Mouse (Mus musculus) fat pad, adult 2 months (tissue): ENCODE data around the gene Sec22b.

ENCODE experiments used
- DNase-seq: peaks from one replicate; pipeline ENCODE4 v3.0.0-alpha.2; 2011; ENCODE audit warnings: low read depth, low spot score; ENCODE audit errors: extremely low read depth

Gene Sec22b

DNA sequence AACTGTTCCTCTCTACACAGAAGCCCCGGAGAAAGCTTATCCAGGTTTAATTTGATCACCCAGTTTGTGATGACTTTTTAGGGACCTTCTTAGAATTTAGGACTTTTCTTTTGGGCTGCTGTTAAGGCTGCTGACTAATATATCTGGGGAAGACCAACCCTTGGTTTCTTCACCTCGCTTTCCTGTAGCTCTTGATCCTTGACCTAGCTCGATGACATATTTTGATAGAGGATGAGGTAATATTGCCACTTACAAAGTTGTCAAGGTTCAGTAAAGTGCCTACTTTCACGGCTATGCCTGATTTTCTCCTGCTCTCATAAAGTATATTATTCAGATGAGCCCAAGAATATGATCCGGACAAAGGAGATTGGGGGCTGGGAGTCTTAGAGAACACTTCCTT, 596 bp downstream of the Sec22b start:
- DNase-seq = no peak

- DNase-seq = no peak
Observed at GRCm38 (mm10) chr3:97909737-97910136, 8.7 kb downstream of the Sec22b start.

DNA sequence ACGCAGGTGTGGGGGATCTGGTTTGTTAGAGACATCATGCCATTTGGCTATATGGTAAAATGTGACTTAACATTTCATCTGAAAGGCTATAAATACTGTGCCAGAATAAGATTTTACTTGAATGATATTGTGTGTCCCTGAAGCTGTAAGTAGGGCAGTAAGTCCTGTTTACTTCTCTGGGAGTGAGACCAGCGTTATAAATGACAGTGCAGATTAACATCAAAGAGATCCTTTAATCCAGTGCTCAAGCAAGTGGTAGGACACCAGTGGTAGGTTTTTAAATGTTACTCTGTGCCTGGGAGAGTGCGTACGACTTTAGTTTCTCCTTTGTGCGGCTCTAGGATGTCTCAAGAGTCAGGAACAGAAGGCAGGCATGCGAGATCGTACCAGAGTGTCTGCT, 10.1 kb downstream of the Sec22b start:
- DNase-seq = no peak

GRCm38 (mm10) chr3:97915081-97915480, 14.1 kb downstream of the Sec22b start:
- no peak for DNase-seq

DNA sequence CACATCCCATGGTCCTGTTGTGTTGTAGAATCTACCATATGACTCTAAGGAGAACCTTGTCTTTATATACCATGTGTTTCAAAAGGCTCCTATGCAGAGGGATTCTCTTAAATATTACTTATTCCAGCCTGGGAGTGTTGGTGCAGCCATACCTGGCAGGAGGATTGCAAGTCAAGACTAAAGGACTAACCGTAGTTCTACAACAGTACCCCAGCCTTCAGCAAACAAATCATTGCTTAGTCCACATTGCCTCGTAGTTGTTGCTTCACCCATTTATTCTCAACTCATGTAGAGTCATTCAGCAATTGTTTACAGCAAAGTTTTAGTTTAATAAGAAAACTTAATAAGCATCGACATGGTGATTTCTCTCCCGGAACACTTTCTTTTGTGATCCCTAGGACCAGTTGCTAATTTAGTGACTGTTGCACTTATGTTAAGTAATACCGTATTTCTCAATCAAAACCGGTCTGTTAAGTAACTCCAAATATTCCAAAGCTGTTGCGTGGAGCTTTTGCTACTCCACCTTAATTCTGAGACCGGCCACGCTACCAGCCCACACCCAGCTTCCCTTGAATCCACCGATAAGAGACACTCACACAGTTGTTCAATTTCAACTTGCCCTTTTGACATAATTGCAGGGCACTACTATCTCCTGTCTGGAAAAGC, 18.0 kb downstream of the Sec22b start:
- DNase-seq = peak; percentile 50

DNA sequence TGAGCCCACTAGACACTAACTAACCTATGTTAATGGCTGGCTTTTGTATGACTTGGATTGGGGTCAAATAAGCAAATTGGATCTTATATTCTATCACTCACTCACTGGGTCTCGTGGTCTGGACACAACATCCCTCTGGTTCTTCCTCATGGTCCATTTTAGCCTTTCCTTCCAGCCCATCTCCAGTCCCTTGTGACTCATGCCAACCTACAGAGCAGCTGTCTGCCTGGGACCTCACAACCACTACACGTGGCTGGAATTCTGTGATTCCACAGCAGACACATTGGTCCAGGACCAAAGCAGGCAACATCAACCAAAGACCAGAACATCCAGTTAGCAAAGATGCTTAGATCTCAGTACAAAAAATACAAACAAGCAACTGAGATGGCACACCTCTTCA, 24.3 kb downstream of the Sec22b start:
- no peak for DNase-seq

GRCm38 (mm10) chr3:97927322-97927721, 26.3 kb downstream of the Sec22b start:
- DNase-seq = no peak

DNA sequence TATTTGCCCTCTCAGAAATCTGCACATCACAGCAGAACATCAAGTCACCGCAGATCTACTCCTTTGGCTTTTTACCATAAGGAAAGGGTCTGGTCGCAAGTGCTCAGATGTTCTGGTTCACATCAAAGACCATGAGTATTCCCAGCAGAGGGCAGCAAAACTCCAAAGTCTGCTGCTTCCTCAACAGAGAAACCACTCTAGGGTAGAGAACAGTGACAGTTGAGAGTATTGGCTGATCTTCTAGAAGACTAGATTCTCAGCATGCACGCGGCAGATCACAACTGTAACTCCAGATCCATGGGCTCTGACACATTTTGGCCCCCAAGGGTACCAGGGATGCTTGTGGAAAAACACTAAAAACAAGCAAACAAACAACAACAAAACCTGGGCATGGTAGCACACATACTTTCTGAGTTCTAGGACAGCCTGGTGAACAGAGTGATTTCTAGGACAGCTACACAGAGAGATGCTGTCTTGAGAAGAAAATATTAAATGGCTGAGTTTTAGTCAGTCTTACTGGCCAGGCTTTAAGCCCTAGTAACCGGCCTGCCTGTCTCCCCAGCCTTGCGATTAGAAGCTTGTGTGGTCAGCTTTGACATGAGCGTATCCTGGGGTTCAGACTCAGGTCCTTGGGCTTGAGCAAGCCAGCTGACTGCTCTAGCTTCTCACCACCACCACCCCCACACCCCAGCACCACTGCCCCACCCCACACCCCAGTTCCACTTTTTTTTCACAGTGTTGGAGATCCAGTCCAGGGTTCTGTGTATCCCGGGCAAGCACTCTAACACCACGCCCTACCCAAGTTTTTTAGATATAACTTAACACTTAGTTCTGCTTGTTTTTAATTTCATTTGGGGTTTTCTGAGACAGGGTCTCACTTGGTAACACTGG, 28.2 kb downstream of the Sec22b start:
- peak; percentile 18 for DNase-seq

- DNase-seq = no peak
Observed at GRCm38 (mm10) chr3:97930141-97930786, 29.3 kb downstream of the Sec22b start.

GRCm38 (mm10) chr3:97930787-97931158, 29.8 kb downstream of the Sec22b start:
- no peak for DNase-seq

DNA sequence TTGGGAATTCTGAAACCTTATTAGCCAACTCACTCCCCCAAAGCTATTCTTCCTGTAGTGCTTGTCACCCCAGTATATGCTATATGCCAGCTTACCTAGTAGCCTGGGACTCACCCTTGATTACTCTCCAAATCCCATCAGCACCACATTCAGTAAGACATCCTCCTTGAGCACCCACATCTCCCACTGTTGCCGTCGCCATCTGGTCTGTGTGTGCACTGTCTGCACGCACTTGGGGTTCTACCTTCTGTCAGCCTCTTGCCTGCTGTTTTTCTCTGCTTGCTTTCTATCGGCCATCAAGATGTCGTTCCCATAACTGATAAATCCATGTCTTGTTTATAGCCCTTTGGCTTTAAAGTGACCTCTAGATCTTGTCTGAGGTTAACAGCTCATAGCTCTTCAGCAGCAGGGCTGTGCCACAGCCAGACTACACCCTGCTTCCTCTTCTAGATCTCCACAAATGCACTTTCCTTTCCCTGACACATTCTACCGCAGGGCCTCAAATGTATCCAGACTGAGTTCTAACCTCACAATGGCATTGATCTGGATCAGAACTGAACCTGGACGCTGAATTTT, 30.4 kb downstream of the Sec22b start:
- DNase-seq = no peak

DNA sequence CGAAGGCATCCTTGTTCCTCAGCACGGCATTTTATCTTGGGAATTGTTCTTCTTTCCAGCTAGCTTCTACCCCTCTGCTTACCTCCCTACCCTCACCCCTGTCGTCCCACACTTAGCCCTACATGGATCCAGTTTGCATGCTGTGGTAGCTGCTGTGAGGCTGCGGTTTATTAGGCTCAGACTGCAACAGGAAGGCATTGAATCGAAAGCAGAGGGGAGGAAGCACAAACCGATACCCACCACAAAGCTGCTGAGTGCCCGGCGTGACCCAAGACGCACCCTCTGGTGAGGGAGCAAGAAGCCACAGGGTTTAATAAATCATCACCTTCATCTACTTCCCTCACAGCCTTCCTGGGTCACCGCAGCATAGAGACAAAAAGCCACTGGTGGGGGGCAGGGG, 31.1 kb downstream of the Sec22b start:
- DNase-seq = no peak

GRCm38 (mm10) chr3:97932771-97933170, 31.8 kb downstream of the Sec22b start:
- DNase-seq = no peak

GRCm38 (mm10) chr3:97933251-97933650, 32.3 kb downstream of the Sec22b start:
- no peak for DNase-seq

DNA sequence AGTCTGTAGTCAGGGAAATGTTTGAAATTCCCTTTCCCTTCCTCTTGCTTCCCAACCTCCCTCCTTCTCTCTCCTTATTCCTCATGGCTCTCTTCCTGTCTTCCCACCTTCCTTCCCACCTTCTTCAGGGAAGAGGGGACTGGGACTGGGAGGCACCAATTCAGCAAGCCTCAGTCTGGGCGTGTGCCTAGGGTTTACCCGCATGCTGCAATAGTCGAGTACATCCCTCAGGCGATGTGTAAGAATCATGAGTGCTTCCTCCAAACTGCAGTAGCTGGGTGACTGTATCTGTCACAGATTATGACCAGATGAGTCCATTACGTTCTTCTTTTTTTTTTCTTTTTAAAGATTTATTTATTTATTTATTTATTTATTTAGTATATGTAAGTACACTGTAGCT, 32.8 kb downstream of the Sec22b start:
- DNase-seq = no peak

GRCm38 (mm10) chr3:97934331-97935300, 33.6 kb downstream of the Sec22b start:
- DNase-seq = no peak

DNA sequence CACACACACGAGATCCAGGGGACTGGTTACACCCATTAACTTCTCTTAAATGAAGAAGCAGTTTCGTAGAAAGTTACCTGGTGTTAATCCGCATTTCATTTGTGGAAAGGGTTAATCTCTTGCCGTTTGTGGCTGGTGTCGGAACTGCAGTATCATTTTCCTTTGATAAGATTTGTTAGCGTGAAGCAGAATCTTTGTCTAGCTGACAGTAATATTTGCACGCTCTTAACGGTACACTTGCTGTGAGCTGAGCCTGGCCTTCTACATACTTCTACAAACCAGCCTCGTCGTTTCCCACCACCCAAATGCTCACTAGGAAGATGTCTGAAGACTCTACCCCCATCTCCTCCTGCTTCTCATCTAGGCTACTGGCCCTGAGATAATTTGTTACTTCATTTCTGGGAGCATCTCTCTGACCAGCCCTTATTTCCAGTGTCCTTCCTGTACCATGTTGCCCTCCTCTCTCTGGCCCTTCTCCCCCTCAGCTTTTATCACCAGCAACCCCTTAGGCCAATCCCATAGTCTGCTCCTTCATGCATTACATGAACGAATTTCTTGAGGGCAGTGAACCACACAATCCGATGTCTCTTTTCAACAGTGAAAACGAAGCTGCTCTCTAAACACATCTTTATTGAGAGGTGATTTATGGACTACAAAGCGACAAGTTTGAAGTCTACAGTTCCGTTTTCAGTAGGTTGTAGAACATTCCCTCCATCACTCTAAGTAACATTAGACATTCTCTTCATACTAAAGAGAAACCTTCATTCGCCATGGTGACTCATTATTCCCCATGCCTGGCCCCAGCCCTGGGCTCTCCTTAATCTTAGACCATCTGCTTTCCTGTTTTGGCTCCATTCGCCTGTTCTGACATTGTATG, 36.3 kb downstream of the Sec22b start:
- no peak for DNase-seq

- no peak for DNase-seq
Observed at GRCm38 (mm10) chr3:97937945-97938266, 36.9 kb downstream of the Sec22b start.

GRCm38 (mm10) chr3:97938814-97939526, 38.0 kb downstream of the Sec22b start:
- no peak for DNase-seq
